Mouse (Mus musculus) lung, embryonic 14.5 days (tissue): ENCODE data around the gene Lrrc75a. TPM values are rescaled to one million over a fixed set of nuclear protein-coding genes. Genes with fewer than 3 reads are reported as not detected.
A peak's percentile ranks its signal among the peaks of the same experiment; 100 is the strongest.

Experiments
- ATAC-seq: fragments of 200-750 bp; cut with Nextera tagmentation; 2 replicates; pipeline ENCODE4 v1.8.0; 2017; ENCODE audit warnings: mild to moderate bottlenecking, moderate TSS enrichment, moderate library complexity; ENCODE audit not compliant: insufficient read depth
- DNase-seq: peaks from one replicate; pipeline ENCODE4 v3.0.0-alpha.2; 2015
- H3K27ac ChIP-seq: fragments of 300-500 bp; sonication (generic); 2 replicates; pipeline ENCODE4 v1.5.1; 2014; ENCODE audit warnings: low read depth, mild to moderate bottlenecking, moderate library complexity
- H3K27me3 ChIP-seq: fragments of 300-500 bp; sonication (generic); 2 replicates; pipeline ENCODE4 v1.6.1; 2014; ENCODE audit warnings: low read length, control low read depth; ENCODE audit not compliant: insufficient read depth
- H3K36me3 ChIP-seq: fragments of 300-500 bp; sonication (generic); 2 replicates; pipeline ENCODE4 v1.6.1; 2014; ENCODE audit warnings: control low read depth; ENCODE audit not compliant: insufficient read depth
- H3K4me1 ChIP-seq: fragments of 300-500 bp; sonication (generic); 2 replicates; pipeline ENCODE4 v1.6.1; 2014; ENCODE audit warnings: antibody characterized with exemption, control low read depth; ENCODE audit not compliant: insufficient read depth
- H3K4me2 ChIP-seq: fragments of 300-500 bp; sonication (generic); 2 replicates; pipeline ENCODE4 v1.6.1; 2014; ENCODE audit warnings: mild to moderate bottlenecking
- H3K4me3 ChIP-seq: fragments of 300-500 bp; sonication (generic); 2 replicates; pipeline ENCODE4 v1.5.1; 2014; ENCODE audit warnings: low read depth, low read length
- H3K9ac ChIP-seq: fragments of 300-500 bp; sonication (generic); 2 replicates; pipeline ENCODE4 v1.6.1; 2014
- H3K9me3 ChIP-seq: fragments of 300-500 bp; sonication (generic); 2 replicates; pipeline ENCODE4 v1.6.1; 2016; ENCODE audit warnings: low read depth, low read length, control low read depth
- CTCF ChIP-seq: IDR thresholded peaks from 2 replicates; pipeline ENCODE4 v1.5.1; 2016; ENCODE audit warnings: antibody characterized with exemption, low read depth
- WGBS: fragments of 180-500 bp; shearing (Covaris S2); extraction: QIAGEN DNeasy Blood & Tissue Kit; methylation state at CpG from one replicate; pipeline ENCODE4 v1.1.7; 2014; 5-methylcytosine and 5-hydroxymethylcytosine counted together
- polyA plus RNA-seq: library from polyadenylated mRNA; unstranded; fragments of >200 nt; fragmentation: Nextera tagmentation; extraction: Ambion mirVana; gene quantifications from 2 replicates; pipeline ENCODE4 v1.2.1, GENCODE M21; 2014

Lrrc75a gene
- polyA plus RNA-seq, 1 experiment from 2014 or later, result 16.4 TPM

GRCm38 (mm10) chr11:62589391-62589790 lies 58.9 kb downstream of the Lrrc75a start:
- DNase-seq (no peak), ATAC-seq (no peak)
- Histone ChIP-seq H3K4me1 (no peaks in the 10 kb centered on the region), H3K9me3 (no peaks in the 10 kb centered on the region), H3K4me3 (no peak overlapping the region), H3K4me2 (no peak overlapping the region), H3K9ac (no peak overlapping the region), H3K36me3 (no peaks in the 10 kb centered on the region), H3K27me3 (no peaks in the 10 kb centered on the region), H3K27ac (no peak overlapping the region)
- no peak for TF ChIP-seq CTCF
- WGBS, result 81% methylated on average over 10 of the region's 10 CpGs

- 79% methylated on average over 5 of the region's 5 CpGs for WGBS
- no peaks in the 10 kb centered on the region for H3K9me3 ChIP-seq
- H3K4me2 ChIP-seq, result no peak overlapping the region
- DNase-seq, result no peak
- no peak for TF ChIP-seq CTCF
- no peak overlapping the region for H3K27ac ChIP-seq
- H3K4me1 ChIP-seq, result no peaks in the 10 kb centered on the region
- ATAC-seq, result no peak
- H3K4me3 ChIP-seq, result no peak overlapping the region
- H3K9ac ChIP-seq, result no peak overlapping the region
- H3K36me3 ChIP-seq, result no peaks in the 10 kb centered on the region
- H3K27me3 ChIP-seq, result no peaks in the 10 kb centered on the region
Measured at GRCm38 (mm10) chr11:62587034-62587433, 61.3 kb downstream of the Lrrc75a start.

- Histone ChIP-seq H3K36me3 (no peaks in the 10 kb centered on the region), H3K27ac (no peak overlapping the region), H3K27me3 (no peaks in the 10 kb centered on the region), H3K9ac (no peak overlapping the region), H3K4me2 (no peak overlapping the region), H3K4me1 (no peaks in the 10 kb centered on the region), H3K4me3 (no peak overlapping the region), H3K9me3 (no peaks in the 10 kb centered on the region)
- ATAC-seq (no peak), DNase-seq (no peak)
- TF ChIP-seq CTCF, result no peak
- 54% methylated on average over 9 of the region's 9 CpGs for WGBS
Measured at GRCm38 (mm10) chr11:62584671-62585206, 63.6 kb downstream of the Lrrc75a start.

- WGBS, result 86% methylated on average over 6 of the region's 6 CpGs
- no peaks in the 10 kb centered on the region for H3K4me1 ChIP-seq
- no peak overlapping the region for H3K9ac ChIP-seq
- ATAC-seq (no peak), DNase-seq (no peak)
- no peaks in the 10 kb centered on the region for H3K9me3 ChIP-seq
- H3K4me2 ChIP-seq, result no peak overlapping the region
- no peaks in the 10 kb centered on the region for H3K27me3 ChIP-seq
- TF ChIP-seq CTCF, result no peak
- no peak overlapping the region for H3K4me3 ChIP-seq
- H3K27ac ChIP-seq, result no peak overlapping the region
- no peaks in the 10 kb centered on the region for H3K36me3 ChIP-seq
Measured at GRCm38 (mm10) chr11:62583031-62583430, 65.3 kb downstream of the Lrrc75a start.

- peak overlapping the region; percentile 46 for H3K4me3 ChIP-seq
- no peaks in the 10 kb centered on the region for H3K9me3 ChIP-seq
- no peak for TF ChIP-seq CTCF
- WGBS, result 58% methylated on average over 16 of the region's 16 CpGs
- H3K36me3 ChIP-seq, result no peaks in the 10 kb centered on the region
- no peak overlapping the region; the same call in 1 of the 2 replicates for H3K27ac ChIP-seq
- no peak for DNase-seq
- peaks cover 3% of the 10 kb centered on the region for H3K4me1 ChIP-seq
- no peak for ATAC-seq
- peak overlapping the region; percentile 81 for H3K4me2 ChIP-seq
- peaks cover 4% of the 10 kb centered on the region; the same call in 1 of the 2 replicates for H3K27me3 ChIP-seq
- H3K9ac ChIP-seq, result no peak overlapping the region
Measured at GRCm38 (mm10) chr11:62576530-62577152, 71.7 kb downstream of the Lrrc75a start.

GRCm38 (mm10) chr11:62575659-62576438 lies 72.5 kb downstream of the Lrrc75a start:
- ATAC-seq (peak; percentile 68), DNase-seq (peak; percentile 52)
- WGBS, result 7% methylated on average over 27 of the region's 27 CpGs
- Histone ChIP-seq H3K9ac (peak overlapping the region; percentile 18), H3K9me3 (no peaks in the 10 kb centered on the region), H3K4me1 (peaks cover 3% of the 10 kb centered on the region), H3K4me3 (peak overlapping the region; percentile 46), H3K36me3 (no peaks in the 10 kb centered on the region), H3K27ac (no peak overlapping the region), H3K27me3 (peaks cover 4% of the 10 kb centered on the region; the same call in 1 of the 2 replicates), H3K4me2 (peak overlapping the region; percentile 81)
- TF ChIP-seq CTCF, result no peak

- peak overlapping the region; percentile 18 for H3K9ac ChIP-seq
- ATAC-seq, result peak; percentile 83
- 0% methylated on average over 9 of the region's 9 CpGs for WGBS
Measured at GRCm38 (mm10) chr11:62575297-62575658, 73.0 kb downstream of the Lrrc75a start.

More at GRCm38 (mm10) chr11:62575297-62575658, 73.0 kb downstream of the Lrrc75a start:
- Histone ChIP-seq H3K27me3 (peaks cover 4% of the 10 kb centered on the region; the same call in 1 of the 2 replicates), H3K36me3 (no peaks in the 10 kb centered on the region), H3K9me3 (no peaks in the 10 kb centered on the region), H3K4me3 (peak overlapping the region; percentile 46), H3K27ac (no peak overlapping the region), H3K4me2 (peak overlapping the region; percentile 81), H3K4me1 (peaks cover 3% of the 10 kb centered on the region)
- TF ChIP-seq CTCF, result peak; percentile 95
- DNase-seq, result peak; percentile 97
